Mouse (Mus musculus): ENCODE measurements around the gene Tdg. TPM values are rescaled to one million over a fixed set of nuclear protein-coding genes. Genes with fewer than 3 reads are reported as not detected.

The Tdg gene
- total and polyA plus RNA-seq, 3 experiments = 27.6 to 79.1 TPM; not detected in 1

- TF ChIP-seq MAFK (IDR thresholded peaks at IDR 0.05; ENCODE audit: borderline replicate concordance, low read depth, low read length) = no peak
- no peak for TF ChIP-seq E2F4 (IDR thresholded peaks at IDR 0.05; ENCODE audit: borderline replicate concordance, low read depth, low read length)
- TF ChIP-seq ZNF384 (IDR thresholded peaks at IDR 0.05; ENCODE audit: low read depth, low read length) = no peak
- TF ChIP-seq SIN3A (IDR thresholded peaks at IDR 0.05; ENCODE audit: low read length) = no peak
- TF ChIP-seq USF1 (IDR thresholded peaks at IDR 0.05; ENCODE audit: low read depth, low read length) = no peak
- no peak for TF ChIP-seq USF2 (IDR thresholded peaks at IDR 0.05; ENCODE audit: borderline replicate concordance in 1 of 2, insufficient read depth in 1 of 2, low read depth in 1 of 2, low read length in 2 of 2)
- TF ChIP-seq ELF1 (IDR thresholded peaks at IDR 0.05; ENCODE audit: low read depth, low read length) = no peak
- no peak for TF ChIP-seq MAZ (IDR thresholded peaks at IDR 0.05; ENCODE audit: low read depth, low read length)
- TF ChIP-seq UBTF (IDR thresholded peaks at IDR 0.05; ENCODE audit: borderline replicate concordance, insufficient read depth, low read depth, low read length) = no peak
- no peak for TF ChIP-seq TAL1 (IDR thresholded peaks at IDR 0.05; ENCODE audit: low read length)
- TF ChIP-seq MYB (IDR thresholded peaks at IDR 0.05; ENCODE audit: low read depth, low read length) = no peak
- TF ChIP-seq CHD2 (IDR thresholded peaks at IDR 0.05; ENCODE audit: low read length) = no peak
- TF ChIP-seq TCF12 (IDR thresholded peaks at IDR 0.05; ENCODE audit: low read depth, low read length) = no peak
- no peak overlapping the region for H3K27ac ChIP-seq (ENCODE audit: control insufficient read depth, low read depth, low read length)
- DNase-seq (ENCODE audit: low read depth, low spot score) = no peak
- H3K36me3 ChIP-seq (ENCODE audit: control insufficient read depth in 1 of 2, insufficient read depth in 2 of 2, low read length in 2 of 2) = no peaks in the 10 kb centered on the region
- H3K4me1 ChIP-seq (ENCODE audit: control insufficient read depth in 1 of 2, insufficient read depth in 2 of 2, low read length in 2 of 2) = 0 out of 4 replicates have a peak, but pooled peaks cover 0 to 2% of the 10 kb centered on the region in 2 experiments
- no peak overlapping the region for H3K4me3 ChIP-seq (ENCODE audit: control insufficient read depth in 1 of 2, insufficient read depth in 1 of 2, low read depth in 2 of 2, low read length in 2 of 2)
- no peaks in the 10 kb centered on the region for H3K9me3 ChIP-seq (replicated peaks; ENCODE audit: insufficient read depth, low read length)
- no peaks in the 10 kb centered on the region; the same call in 1 of the 2 replicates for H3K79me2 ChIP-seq (ENCODE audit: control insufficient read depth, insufficient read depth, low read length, poor library complexity)
- no peak overlapping the region for H3K9ac ChIP-seq (ENCODE audit: control insufficient read depth, low read depth, low read length, poor library complexity, severe bottlenecking)
- no peaks in the 10 kb centered on the region; a peak in 1 of 4 replicates for H3K27me3 ChIP-seq (ENCODE audit: control insufficient read depth in 1 of 2, insufficient read depth in 2 of 2, low read length in 2 of 2)
Measured at GRCm38 (mm10) chr10:82661820-82662219, 32.2 kb downstream of the Tdg start.

- Histone ChIP-seq H3K9me3 (replicated peaks; ENCODE audit: insufficient read depth, low read length) (no peaks in the 10 kb centered on the region), H3K79me2 (ENCODE audit: control insufficient read depth, insufficient read depth, low read length, poor library complexity) (no peaks in the 10 kb centered on the region; the same call in 1 of the 2 replicates), H3K36me3 (ENCODE audit: control insufficient read depth in 1 of 2, insufficient read depth in 2 of 2, low read length in 2 of 2) (no peaks in the 10 kb centered on the region), H3K27me3 (ENCODE audit: control insufficient read depth in 1 of 2, insufficient read depth in 2 of 2, low read length in 2 of 2) (no peaks in the 10 kb centered on the region; a peak in 1 of 4 replicates), H3K4me3 (ENCODE audit: control insufficient read depth in 1 of 2, insufficient read depth in 1 of 2, low read depth in 2 of 2, low read length in 2 of 2) (no peak overlapping the region), H3K4me1 (ENCODE audit: control insufficient read depth in 1 of 2, insufficient read depth in 2 of 2, low read length in 2 of 2) (0 out of 4 replicates have a peak, but pooled peaks cover 0 to 2% of the 10 kb centered on the region in 2 experiments), H3K9ac (ENCODE audit: control insufficient read depth, low read depth, low read length, poor library complexity, severe bottlenecking) (no peak overlapping the region), H3K27ac (ENCODE audit: control insufficient read depth, low read depth, low read length) (no peak overlapping the region)
- no peak for TF ChIP-seq GABPA (IDR thresholded peaks at IDR 0.05; ENCODE audit: low read depth, low read length)
- no peak for DNase-seq (ENCODE audit: low read depth, low spot score)
Measured at GRCm38 (mm10) chr10:82662267-82662990, 32.8 kb downstream of the Tdg start.
